Mouse (Mus musculus) testis, adult 2 months (tissue): Measurements from ENCODE around the gene Luzp1.

ENCODE experiments used
- CTCF ChIP-seq: fragments of 200-500 bp; IDR thresholded peaks from 2 replicates; pipeline ENCODE4 v1.5.1; 2012; ENCODE audit warnings: low read depth, mild to moderate bottlenecking, inconsistent platforms, low read length, moderate library complexity; ENCODE audit not compliant: control insufficient read depth, insufficient read depth, insufficient replicate concordance
- POLR2A ChIP-seq: fragments of 200-500 bp; IDR thresholded peaks from 2 replicates; pipeline ENCODE4 v1.6.1; 2012; ENCODE audit warnings: low read depth, mild to moderate bottlenecking, inconsistent platforms, low read length, moderate library complexity; ENCODE audit not compliant: control insufficient read depth

GRCm38 (mm10) chr4:136430609-136431375, 38.8 kb upstream of the Luzp1 start:
- TF ChIP-seq CTCF (no peak), POLR2A (no peak)
